Mouse (Mus musculus): Measurements from ENCODE around the gene Fgfr2. TPM values are rescaled to one million over a fixed set of nuclear protein-coding genes. Genes with fewer than 3 reads are reported as not detected.
A peak's percentile ranks its signal among the peaks of the same experiment; 100 is the strongest.

Fgfr2 gene
- polyA plus RNA-seq, 1 experiment from 2014 or later, result 92.5 TPM

GRCm38 (mm10) chr7:132298412-132298990, 824.6 kb downstream of the Fgfr2 start:
- Histone ChIP-seq H3K4me1 (replicated peaks) (peaks cover 37% of the 10 kb centered on the region), H3K9me3 (no peaks in the 10 kb centered on the region), H3K4me3 (no peak overlapping the region), H3K36me3 (peaks cover 6% of the 10 kb centered on the region; the same call in 1 of the 2 replicates), H3K27ac (no peak overlapping the region), H3K27me3 (ENCODE audit: insufficient read depth, poor library complexity, severe bottlenecking) (no peaks in the 10 kb centered on the region)
- 88% methylated on average over 7 of the region's 7 CpGs for WGBS
- DNase-seq (ENCODE audit: low spot score), result no peak

DNA sequence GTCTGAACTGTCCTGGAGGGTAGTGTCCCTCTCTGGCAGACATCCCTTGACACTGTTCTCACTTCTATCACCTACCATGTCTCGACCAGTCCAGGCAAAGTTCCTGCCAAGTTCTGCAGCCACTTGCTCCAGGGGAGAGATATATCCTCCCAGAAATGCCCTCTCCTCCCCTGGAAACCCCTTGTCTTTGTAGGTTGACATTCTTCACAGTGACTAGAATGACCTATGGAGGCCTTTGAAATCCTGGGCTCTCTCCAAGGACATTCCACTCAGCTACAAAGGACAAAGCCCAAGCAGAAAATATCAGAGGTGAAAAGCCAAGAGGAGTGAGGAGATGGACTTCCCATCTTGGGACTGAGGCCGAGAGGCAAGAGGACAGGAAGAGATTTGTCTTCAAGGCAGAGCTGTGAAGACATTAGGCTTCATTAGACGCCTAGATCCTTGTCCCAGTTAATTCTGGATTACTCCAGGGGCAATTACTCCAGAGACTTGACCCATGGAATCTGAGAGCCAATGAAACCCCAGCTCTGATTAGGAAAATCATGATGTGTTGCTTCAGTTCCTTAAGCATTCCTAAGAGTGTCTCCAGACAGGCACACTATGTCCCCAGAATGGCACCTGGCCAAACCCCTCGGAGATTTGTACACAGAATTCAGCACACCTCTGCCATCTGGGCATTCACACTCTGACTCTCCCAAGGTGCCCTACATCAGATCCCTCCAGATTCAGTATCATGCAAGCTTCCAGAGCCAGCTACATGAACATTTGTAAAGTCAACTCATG, 826.3 kb downstream of the Fgfr2 start:
- 87% methylated on average over 4 of the region's 4 CpGs for WGBS
- Histone ChIP-seq H3K27ac (no peak overlapping the region), H3K36me3 (peaks cover 6% of the 10 kb centered on the region; the same call in 1 of the 2 replicates), H3K9me3 (no peaks in the 10 kb centered on the region), H3K4me3 (no peak overlapping the region), H3K4me1 (replicated peaks) (peaks cover 21% of the 10 kb centered on the region), H3K27me3 (ENCODE audit: insufficient read depth, poor library complexity, severe bottlenecking) (no peaks in the 10 kb centered on the region)
- no peak for DNase-seq (ENCODE audit: low spot score)

DNA sequence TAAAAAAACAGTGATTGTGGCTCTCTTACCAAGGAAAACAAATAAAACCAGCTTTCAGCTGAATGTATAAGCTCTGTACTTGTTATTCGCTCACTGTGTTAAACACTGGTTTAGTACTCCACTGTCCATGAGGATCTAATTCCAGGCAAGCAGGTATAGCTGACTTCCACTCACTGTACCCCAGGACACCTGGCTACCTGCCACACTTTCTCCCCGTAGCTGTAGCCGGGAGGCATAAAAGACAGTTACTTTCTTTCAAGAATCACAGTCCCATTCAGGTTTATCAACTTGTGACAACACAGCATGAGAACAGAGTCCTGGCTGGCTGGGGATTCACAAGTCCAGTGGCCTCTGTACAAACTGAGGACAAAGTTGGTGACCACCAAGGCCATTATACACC, 827.0 kb downstream of the Fgfr2 start:
- DNase-seq (ENCODE audit: low spot score), result no peak
- Histone ChIP-seq H3K36me3 (peaks cover 6% of the 10 kb centered on the region; the same call in 1 of the 2 replicates), H3K9me3 (no peaks in the 10 kb centered on the region), H3K4me3 (no peak overlapping the region), H3K27me3 (ENCODE audit: insufficient read depth, poor library complexity, severe bottlenecking) (no peaks in the 10 kb centered on the region), H3K27ac (no peak overlapping the region), H3K4me1 (replicated peaks) (peaks cover 19% of the 10 kb centered on the region)
- WGBS, result 90% methylated on average over 3 of the region's 3 CpGs

DNA sequence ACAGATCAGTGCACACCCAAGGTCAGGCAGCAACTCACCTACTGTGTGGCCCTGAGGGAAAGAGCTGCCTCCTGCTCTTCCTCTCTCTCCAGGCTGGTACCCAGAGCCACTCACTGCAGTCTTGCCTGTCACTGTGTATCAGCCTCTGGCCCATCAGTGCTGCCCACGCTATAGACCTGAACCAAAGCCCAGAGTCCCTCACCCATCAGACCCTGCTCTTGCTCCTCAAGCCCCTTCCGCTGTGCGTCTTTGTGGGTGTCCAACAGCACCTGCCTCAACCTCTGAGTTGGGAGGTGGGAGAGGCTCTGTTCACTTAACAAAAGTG, 835.8 kb downstream of the Fgfr2 start:
- Histone ChIP-seq H3K9me3 (no peaks in the 10 kb centered on the region), H3K27ac (peak overlapping the region; percentile 79), H3K4me3 (no peak overlapping the region), H3K4me1 (replicated peaks) (peaks cover 80% of the 10 kb centered on the region), H3K27me3 (ENCODE audit: insufficient read depth, poor library complexity, severe bottlenecking) (no peaks in the 10 kb centered on the region), H3K36me3 (no peaks in the 10 kb centered on the region)
- 83% methylated on average over 3 of the region's 3 CpGs for WGBS
- DNase-seq (ENCODE audit: low spot score), result no peak

GRCm38 (mm10) chr7:132286630-132287339, 836.4 kb downstream of the Fgfr2 start:
- H3K4me1 ChIP-seq (replicated peaks), result peaks cover 85% of the 10 kb centered on the region
- H3K4me3 ChIP-seq, result no peak overlapping the region
- 46% methylated on average over 14 of the region's 14 CpGs for WGBS
- H3K27ac ChIP-seq, result peak overlapping the region; percentile 79
- H3K27me3 ChIP-seq (ENCODE audit: insufficient read depth, poor library complexity, severe bottlenecking), result no peaks in the 10 kb centered on the region
- DNase-seq (ENCODE audit: low spot score), result no peak
- no peaks in the 10 kb centered on the region for H3K36me3 ChIP-seq
- no peaks in the 10 kb centered on the region for H3K9me3 ChIP-seq

GRCm38 (mm10) chr7:132284795-132285194, 838.4 kb downstream of the Fgfr2 start:
- Histone ChIP-seq H3K4me1 (replicated peaks) (peaks cover 90% of the 10 kb centered on the region), H3K27ac (peak overlapping the region; percentile 83), H3K4me3 (no peak overlapping the region), H3K36me3 (no peaks in the 10 kb centered on the region), H3K27me3 (ENCODE audit: insufficient read depth, poor library complexity, severe bottlenecking) (no peaks in the 10 kb centered on the region), H3K9me3 (no peaks in the 10 kb centered on the region)
- DNase-seq (ENCODE audit: low spot score), result peak; percentile 27
- 12% methylated on average over 1 of the region's 1 CpGs for WGBS

DNA sequence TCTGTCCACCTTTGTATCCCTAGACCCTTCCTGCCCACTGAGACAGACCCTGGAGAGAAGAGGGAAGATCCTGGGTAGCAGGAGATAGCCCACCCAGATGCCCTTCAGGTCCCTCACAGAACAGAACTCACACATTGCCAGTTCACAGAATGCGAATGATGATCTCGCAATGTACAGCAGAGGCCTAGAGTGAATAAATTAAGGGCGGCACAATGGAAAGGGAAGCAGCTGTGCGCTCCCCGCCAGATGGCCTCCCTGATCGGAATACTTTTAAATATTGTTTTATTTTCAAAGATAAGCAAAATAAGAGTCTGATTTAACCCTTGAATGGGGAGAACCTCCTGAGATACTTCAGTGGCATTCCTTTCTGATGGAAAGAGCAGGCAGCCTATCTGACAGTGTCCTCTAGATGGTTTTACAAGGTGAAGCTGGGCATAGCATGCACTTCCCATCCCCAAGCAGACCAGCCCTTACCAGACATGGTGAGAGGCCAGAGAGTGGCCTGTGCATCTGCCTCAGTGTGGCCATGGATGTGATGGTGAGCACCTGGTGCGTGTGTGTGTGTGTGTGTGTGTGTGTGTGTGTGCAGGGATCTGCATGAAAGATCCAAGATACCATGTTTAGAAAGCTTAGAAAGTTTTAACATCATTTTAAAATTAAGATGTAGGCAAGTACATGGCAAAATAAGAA, 839.0 kb downstream of the Fgfr2 start:
- H3K4me1 ChIP-seq (replicated peaks), result peaks cover 86% of the 10 kb centered on the region
- H3K9me3 ChIP-seq, result no peaks in the 10 kb centered on the region
- WGBS, result 67% methylated on average over 7 of the region's 7 CpGs
- H3K36me3 ChIP-seq, result no peaks in the 10 kb centered on the region
- H3K27ac ChIP-seq, result peak overlapping the region; percentile 83
- no peak for DNase-seq (ENCODE audit: low spot score)
- no peaks in the 10 kb centered on the region for H3K27me3 ChIP-seq (ENCODE audit: insufficient read depth, poor library complexity, severe bottlenecking)
- H3K4me3 ChIP-seq, result no peak overlapping the region

GRCm38 (mm10) chr7:132282576-132282975, 840.6 kb downstream of the Fgfr2 start:
- 95% methylated on average over 2 of the region's 2 CpGs for WGBS
- no peak for DNase-seq (ENCODE audit: low spot score)
- peak overlapping the region; percentile 83 for H3K27ac ChIP-seq

GRCm38 (mm10) chr7:132282161-132282560, 841.0 kb downstream of the Fgfr2 start:
- Histone ChIP-seq H3K36me3 (0 out of 2 replicates have a peak, but pooled peaks cover 4% of the 10 kb centered on the region), H3K27me3 (ENCODE audit: insufficient read depth, poor library complexity, severe bottlenecking) (no peaks in the 10 kb centered on the region), H3K9me3 (no peaks in the 10 kb centered on the region), H3K4me3 (no peak overlapping the region), H3K27ac (peak overlapping the region; percentile 83), H3K4me1 (replicated peaks) (peaks cover 78% of the 10 kb centered on the region)
- WGBS, result 83% methylated on average over 3 of the region's 3 CpGs
- no peak for DNase-seq (ENCODE audit: low spot score)

More at GRCm38 (mm10) chr7:132282576-132282975, 840.6 kb downstream of the Fgfr2 start:
- H3K4me3 ChIP-seq, result no peak overlapping the region
- H3K4me1 ChIP-seq (replicated peaks), result peaks cover 78% of the 10 kb centered on the region
- H3K9me3 ChIP-seq, result no peaks in the 10 kb centered on the region
- H3K27me3 ChIP-seq (ENCODE audit: insufficient read depth, poor library complexity, severe bottlenecking), result no peaks in the 10 kb centered on the region
- H3K36me3 ChIP-seq, result 0 out of 2 replicates have a peak, but pooled peaks cover 4% of the 10 kb centered on the region

GRCm38 (mm10) chr7:132281753-132282152, 841.4 kb downstream of the Fgfr2 start:
- H3K4me3 ChIP-seq, result no peak overlapping the region
- H3K36me3 ChIP-seq, result 0 out of 2 replicates have a peak, but pooled peaks cover 4% of the 10 kb centered on the region
- peak overlapping the region; percentile 83 for H3K27ac ChIP-seq
- H3K9me3 ChIP-seq, result no peaks in the 10 kb centered on the region
- peaks cover 76% of the 10 kb centered on the region for H3K4me1 ChIP-seq (replicated peaks)
- WGBS, result 79% methylated on average over 4 of the region's 4 CpGs
- DNase-seq (ENCODE audit: low spot score), result no peak
- H3K27me3 ChIP-seq (ENCODE audit: insufficient read depth, poor library complexity, severe bottlenecking), result no peaks in the 10 kb centered on the region

- no peaks in the 10 kb centered on the region for H3K9me3 ChIP-seq
- no peak for DNase-seq (ENCODE audit: low spot score)
- no peak overlapping the region for H3K27ac ChIP-seq
- H3K27me3 ChIP-seq (ENCODE audit: insufficient read depth, poor library complexity, severe bottlenecking), result no peaks in the 10 kb centered on the region
- H3K4me3 ChIP-seq, result no peak overlapping the region
- peaks cover 48% of the 10 kb centered on the region for H3K4me1 ChIP-seq (replicated peaks)
- peaks cover 19% of the 10 kb centered on the region for H3K36me3 ChIP-seq
- WGBS, result 75% methylated on average over 3 of the region's 3 CpGs
These were observed 844.5 kb downstream of the Fgfr2 start for GRCm38 (mm10) chr7:132278658-132279057.

DNA sequence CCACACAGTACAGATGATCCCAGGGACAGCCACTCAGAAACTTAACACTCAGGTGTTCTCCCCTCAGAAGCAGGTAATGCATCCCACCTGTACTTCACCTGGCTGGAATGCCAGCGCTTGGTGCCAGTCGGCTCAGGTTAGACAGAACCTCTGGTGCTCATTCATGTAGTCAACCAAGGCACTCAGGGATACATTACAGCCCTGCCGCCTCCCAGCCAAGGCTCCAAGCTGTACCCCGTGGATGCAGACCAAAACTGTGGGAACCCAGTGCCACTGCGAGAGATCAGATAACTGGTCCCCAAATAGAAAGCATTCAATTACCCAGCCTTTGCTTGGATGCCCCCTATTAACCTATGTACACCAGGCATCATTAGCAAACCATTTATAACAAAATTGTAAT, 846.9 kb downstream of the Fgfr2 start:
- DNase-seq (ENCODE audit: low spot score), result no peak
- Histone ChIP-seq H3K27ac (no peak overlapping the region), H3K9me3 (no peaks in the 10 kb centered on the region), H3K36me3 (peaks cover 31% of the 10 kb centered on the region), H3K4me1 (replicated peaks) (peaks cover 26% of the 10 kb centered on the region), H3K4me3 (no peak overlapping the region), H3K27me3 (ENCODE audit: insufficient read depth, poor library complexity, severe bottlenecking) (no peaks in the 10 kb centered on the region)
- WGBS, result 93% methylated on average over 5 of the region's 5 CpGs

Measured in hindbrain, embryonic 10.5 days (tissue).